Mouse (Mus musculus): ENCODE data around the gene Nle1. TPM values are rescaled to one million over a fixed set of nuclear protein-coding genes. Genes with fewer than 3 reads are reported as not detected.
A peak's percentile ranks its signal among the peaks of the same experiment; 100 is the strongest.
"Not testable (repeated sequence)": the region's sequence is repeated elsewhere in the genome, so short reads cannot be mapped to it uniquely, and the experiment has no call there.

Gene Nle1
- total RNA-seq (2021): 10 to 100 TPM; 12.6 to 12.7 TPM
- long read RNA-seq, experiment 1, transcript Nle1-201 (13 exons, 1,783 nt): major isoform, 6 of 13 reads
- long read RNA-seq, experiment 1, partial matches to known transcripts: 2 of 13 reads
- long read RNA-seq, experiment 1, other reads (novel, unspliced or antisense): 5 of 13 reads
- long read RNA-seq, experiment 2, transcript Nle1-201 (13 exons, 1,783 nt): major isoform, 5 of 16 reads
- long read RNA-seq, experiment 2, partial matches to known transcripts: 2 of 16 reads
- long read RNA-seq, experiment 2, other reads (novel, unspliced or antisense): 9 of 16 reads

DNA sequence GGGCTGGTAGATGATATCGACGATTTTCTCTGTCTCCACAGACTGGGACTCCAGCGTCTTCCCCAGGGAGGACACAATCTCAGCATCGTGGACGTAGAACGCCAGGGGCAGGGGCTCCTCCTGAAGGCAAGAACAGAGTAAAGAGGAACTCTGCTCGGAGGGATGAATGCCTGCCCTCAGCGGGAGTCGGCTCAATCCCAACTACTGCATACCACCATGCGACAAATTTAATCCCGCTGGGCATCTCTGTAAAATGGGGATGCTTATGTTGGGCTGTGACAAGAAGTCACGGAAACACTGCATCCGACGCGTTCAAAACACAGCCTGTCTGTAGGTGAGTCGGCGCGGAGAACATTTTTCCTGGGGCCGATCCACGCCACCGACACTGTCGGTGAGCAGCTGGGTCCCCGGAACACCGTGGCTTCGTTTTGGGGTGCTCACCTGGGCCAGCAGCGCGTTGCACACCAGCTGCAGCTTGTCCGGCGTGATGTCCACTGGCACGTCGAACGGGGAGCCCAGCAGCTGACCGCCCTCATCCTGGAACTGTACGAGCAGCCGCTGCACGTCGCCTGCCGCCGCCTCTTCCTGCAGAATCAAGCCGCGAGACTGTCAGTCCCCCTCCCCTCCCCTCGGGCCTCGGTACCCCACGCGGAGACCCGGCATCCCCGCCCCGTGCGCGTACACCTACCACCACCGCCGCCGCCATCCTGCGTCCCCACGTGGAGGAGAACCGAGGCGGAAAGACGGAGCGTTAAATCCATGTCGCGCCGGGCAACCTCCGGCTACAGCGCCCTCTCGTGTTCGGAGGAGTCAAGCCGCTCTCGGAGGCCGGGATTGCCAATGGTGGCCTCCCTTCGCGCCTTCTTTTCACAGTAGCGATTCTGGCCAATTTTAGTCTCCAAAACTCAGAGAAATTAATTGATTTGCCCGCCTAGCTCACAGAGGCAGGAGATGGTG is at the start of gene Nle1:
Gene Nle1, minus strand, starts transcription at position 761 of the 957 bp plus-strand sequence.
- intact Hi-C loops (cut with DNase I): no loop called here
- DNase-seq: peak; percentile 93 to 98

- intact Hi-C loops (cut with DNase I): no loop called here
- DNase-seq: no peak
These were observed 48.7 kb upstream of the Nle1 start for GRCm38 (mm10) chr11:82956925-82957324.

- intact Hi-C loops (cut with DNase I): no loop called here
- no peak for DNase-seq
These were observed 46.4 kb upstream of the Nle1 start for GRCm38 (mm10) chr11:82954631-82955030.

DNA sequence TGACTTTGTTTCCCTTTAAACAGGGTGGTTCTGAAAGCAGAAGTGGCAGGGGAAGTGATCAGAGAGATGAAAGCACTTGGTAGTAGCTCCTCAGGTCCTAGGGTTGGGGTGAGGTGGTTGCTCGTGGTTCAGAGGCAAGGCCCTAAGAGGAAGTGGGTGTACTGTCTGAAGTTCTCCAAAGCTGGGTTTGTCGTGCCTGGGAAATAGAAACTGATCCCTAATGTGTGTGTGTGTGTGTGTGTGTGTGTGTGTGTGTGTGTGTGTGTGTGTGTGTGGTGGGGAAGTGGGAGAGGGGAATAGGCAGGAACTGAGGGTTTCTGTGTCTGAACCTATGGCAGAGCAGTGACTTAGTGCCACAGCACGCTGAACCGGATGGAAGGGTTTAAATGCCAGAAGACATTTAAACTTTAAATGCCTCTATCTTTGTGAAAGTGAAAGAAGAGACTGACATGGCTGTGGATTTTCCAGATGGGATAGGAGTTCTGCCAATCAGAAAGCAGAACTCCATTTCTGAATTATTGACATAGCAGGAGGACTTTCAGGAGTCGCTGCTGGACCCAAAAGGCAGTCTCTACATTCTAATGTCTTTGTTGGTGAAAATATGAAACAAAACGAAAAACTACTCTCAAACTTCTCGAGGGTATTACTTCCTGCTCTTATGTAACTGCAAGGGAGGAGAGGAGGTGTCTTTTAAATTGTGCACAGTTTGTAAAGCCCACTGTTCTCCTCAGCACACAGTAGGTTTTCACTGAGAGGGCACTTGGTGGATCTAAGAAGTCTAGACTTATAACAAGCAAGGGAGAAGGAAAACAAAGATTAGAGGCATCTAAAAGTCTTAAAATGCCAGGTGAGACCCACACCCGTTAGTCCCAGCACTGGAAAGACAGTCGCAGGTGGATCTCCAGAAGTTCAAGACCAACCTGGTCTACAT is 44.7 kb upstream of the Nle1 start:
- DNase-seq: peak in 1 of 2 experiments; percentile 29

DNA sequence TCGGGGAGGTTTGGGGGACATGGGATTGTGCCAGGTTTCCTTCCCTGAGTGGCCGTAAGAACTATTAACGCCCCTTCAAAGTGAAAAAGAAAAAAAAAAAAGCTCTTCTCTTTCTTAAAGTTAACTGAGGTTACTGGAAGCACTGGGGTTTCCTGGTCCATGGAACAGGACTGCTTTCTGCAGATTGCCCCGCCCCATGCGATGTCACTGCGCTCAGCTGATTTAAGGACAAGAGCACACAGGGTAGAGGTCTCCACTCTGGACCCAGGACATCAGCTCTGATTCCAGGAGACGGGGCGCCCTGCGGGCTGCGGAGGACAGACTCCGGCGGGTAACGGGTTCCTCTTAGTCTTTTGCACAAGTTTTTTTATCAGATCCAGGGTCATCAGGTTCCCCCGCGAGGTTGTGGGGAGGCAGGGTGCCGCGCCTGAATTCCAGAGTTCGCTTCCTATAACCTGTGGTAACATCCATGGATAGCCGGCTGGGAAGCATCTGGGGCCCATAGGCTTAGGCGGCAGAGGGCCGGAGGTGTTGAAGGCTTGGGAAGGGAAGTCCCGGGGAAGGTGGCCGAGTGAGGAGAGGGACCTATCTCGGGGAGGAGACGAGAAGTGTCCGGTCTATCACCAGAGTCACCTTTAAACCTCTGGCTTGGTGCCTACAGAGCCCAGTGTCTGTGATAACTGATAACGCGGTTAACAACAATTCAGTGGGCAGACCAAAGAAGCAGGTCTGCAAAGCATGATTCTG is 43.8 kb upstream of the Nle1 start:
- intact Hi-C loops (cut with DNase I): no loop called here
- peak; percentile 77 to 82 for DNase-seq

More for the DNA sequence above, 44.7 kb upstream of the Nle1 start:
- intact Hi-C loops (cut with DNase I): no loop called here

DNA sequence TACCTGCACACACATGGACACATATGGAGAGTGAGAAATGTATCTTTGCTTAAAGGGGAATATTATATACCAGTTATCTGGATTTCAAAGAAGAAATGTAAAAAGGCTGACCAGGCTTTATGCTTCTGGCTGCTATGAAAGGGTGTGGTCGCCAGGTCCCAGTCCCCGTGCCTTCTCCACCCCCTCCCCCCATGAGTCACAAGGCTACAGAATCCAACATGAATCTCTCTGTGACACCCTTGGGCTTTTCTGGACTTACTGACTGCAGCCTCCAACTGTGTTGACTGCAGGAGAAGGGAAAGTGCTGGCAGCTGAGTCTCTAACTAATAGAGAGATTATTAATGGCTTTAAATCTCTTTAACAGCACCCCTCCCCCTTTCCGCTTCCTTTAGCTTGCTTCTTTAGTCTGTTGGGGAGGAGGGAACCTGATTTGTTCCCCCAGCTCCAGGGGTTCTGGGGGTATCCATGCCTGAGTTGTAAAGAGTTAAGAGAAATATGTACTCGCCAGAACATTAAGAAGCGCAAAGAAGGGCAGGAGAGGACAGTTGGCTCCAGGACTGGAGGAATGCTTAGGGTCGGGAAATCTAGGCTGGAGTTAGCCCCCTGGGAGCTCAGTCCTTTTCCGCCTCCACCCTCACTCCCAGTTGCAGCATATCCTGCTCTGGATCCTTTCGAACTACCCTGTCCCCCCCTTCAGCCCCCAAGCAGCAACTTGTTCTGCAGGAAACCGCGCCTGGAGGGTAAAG is 42.7 kb upstream of the Nle1 start, which contains the start of gene Slfn5:
Gene Slfn5, plus strand, starts transcription at position 614 of the 746 bp plus-strand sequence.
- intact Hi-C loops (cut with DNase I): no loop called here
- peak; percentile 67 to 70 for DNase-seq

GRCm38 (mm10) chr11:82949036-82949435 is 40.8 kb upstream of the Nle1 start:
- intact Hi-C loops (cut with DNase I): no loop called here
- peak in 1 of 2 experiments; percentile 18 for DNase-seq

DNA sequence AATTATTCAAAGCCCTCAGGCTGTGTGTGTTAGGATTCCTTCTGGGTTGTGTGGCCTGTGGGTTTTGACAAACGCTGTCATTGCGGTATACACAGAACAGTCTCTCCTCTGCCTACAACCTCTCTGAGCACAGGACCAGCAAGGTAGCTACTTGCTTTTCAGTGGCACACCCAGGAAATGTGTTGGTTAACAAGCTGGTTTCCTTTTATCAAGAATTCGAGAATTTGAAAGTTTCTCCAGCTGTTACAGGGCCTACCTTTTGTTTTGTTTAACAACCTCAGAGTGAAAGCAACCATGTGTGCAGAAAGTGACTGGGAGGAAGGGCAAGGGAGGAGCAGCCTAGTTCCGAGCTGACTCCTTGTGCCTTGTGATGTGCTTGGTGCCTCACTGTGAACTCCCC is 39.2 kb upstream of the Nle1 start:
- intact Hi-C loops (cut with DNase I): loop anchor here (2.0 kb wide), 1 partner anchor 15 kb away; no protein-coding TSS in a partner anchor
- DNase-seq: no peak

GRCm38 (mm10) chr11:82945636-82946035 is 37.4 kb upstream of the Nle1 start:
- intact Hi-C loops (cut with DNase I): loop anchor here (2.0 kb wide), 1 partner anchor 13 kb away; no protein-coding TSS in a partner anchor

GRCm38 (mm10) chr11:82943336-82943735 is 35.1 kb upstream of the Nle1 start:
- intact Hi-C loops (cut with DNase I): no loop called here
- no peak for DNase-seq

More at GRCm38 (mm10) chr11:82945636-82946035, 37.4 kb upstream of the Nle1 start:
- no peak for DNase-seq

- intact Hi-C loops (cut with DNase I): loop anchor here (2.0 kb wide), 1 partner anchor 14 kb away; no protein-coding TSS in a partner anchor
These were observed 25.0 kb upstream of the Nle1 start for GRCm38 (mm10) chr11:82933186-82933585.

GRCm38 (mm10) chr11:82931671-82932450 is 23.6 kb upstream of the Nle1 start:
- peak in 1 of 2 experiments; percentile 40 for DNase-seq
- intact Hi-C loops (cut with DNase I): loop anchor here (2.0 kb wide), 1 partner anchor 15 kb away; no protein-coding TSS in a partner anchor

More at GRCm38 (mm10) chr11:82933186-82933585, 25.0 kb upstream of the Nle1 start:
- no peak for DNase-seq

DNA sequence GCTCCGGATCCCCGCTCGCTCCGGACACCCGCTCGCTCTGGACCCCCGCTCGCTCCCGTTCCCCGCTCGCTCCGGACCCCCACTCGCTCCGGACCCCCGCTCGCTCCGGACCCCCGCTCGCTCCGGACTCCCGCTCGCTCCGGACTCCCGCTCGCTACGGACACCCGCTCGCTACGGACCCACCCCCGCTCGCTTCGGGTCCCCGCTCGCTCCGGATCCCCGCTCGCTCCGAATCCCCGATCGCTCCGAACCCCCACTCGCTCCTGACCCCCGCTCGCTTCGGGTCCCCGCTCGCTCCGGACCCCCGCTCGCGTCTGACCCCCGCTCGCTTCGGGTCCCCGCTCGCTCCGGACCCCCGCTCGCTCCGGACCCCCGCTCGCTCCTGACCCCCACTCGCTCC is 22.9 kb upstream of the Nle1 start:
- DNase-seq; intact Hi-C loops (cut with DNase I): not testable (repeated sequence)

DNA sequence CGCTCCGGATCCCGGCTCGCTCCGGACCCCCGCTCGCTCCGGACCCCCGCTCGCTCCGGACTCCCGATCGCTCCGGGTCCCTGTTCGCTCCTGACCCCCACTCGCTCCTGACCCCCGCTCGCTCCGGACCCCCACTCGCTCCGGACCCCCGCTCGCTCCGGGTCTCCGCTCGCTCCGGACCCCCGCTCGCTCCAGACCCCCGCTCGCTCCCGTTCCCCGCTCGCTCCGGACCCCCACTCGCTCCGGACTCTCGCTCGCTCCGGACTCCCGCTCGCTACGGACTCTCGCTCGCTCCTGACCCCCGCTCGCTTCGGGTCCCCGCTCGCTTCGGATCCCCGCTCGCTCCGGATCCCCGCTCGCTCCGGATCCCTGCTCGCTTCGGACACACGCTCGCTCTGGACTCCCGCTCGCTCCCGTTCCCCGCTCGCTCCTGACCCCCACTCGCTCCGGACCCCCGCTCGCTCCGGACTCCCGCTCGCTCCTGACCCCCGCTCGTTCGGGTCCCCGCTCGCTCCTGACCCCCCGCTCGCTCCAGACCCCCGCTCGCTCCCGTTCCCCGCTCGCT is 22.3 kb upstream of the Nle1 start:
- DNase-seq: peak in 1 of 2 experiments; percentile 41
- intact Hi-C loops (cut with DNase I): not testable (repeated sequence)

DNA sequence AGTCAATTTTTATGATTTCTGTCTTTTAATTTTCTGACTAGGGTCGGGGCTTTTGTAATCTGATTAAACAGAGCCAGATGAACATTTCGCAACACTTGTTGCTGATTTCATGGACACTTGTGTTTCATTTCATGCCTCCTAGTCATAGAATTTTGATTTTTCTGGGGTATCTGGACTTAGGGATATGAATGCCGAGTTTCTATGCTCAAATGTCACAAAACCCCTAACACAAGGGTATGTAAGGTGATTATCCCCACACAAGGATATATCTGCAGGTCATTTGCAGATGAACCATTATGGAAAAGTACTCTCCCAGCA is 21.4 kb upstream of the Nle1 start:
- DNase-seq: no peak
- intact Hi-C loops (cut with DNase I): no loop called here

DNA sequence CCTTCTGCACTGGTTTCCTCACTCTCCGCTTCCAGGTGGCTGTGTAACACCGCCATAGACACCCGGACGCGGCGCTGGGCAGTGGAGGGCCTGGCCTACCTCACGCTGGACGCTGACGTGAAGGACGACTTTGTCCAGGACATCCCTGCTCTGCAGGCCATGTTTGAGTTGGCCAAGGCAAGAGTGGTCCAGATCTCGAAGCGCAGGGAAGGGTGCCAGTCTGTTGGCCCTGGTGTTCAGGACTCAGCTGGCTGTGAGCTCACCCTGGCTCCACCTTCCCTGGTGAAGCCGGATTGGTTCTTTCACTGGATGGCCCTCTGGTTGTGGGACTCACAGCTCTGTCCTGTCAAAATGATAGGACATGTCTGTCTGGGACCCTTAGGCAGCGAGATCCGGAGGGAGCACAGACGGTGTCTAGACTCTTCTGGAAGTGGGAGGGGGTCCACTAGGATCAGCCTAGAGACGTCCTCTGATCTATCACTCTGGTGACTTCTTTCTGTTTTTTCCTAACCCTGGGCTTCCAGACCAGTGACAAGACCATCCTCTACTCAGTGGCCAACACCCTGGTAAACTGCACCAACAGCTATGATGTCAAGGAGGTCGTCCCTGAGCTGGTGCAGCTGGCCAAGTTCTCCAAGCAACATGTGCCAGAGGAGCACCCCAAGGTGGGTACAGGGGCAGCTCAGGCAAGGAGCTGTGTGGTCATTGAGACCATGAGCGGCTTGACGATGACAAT is 20.9 kb upstream of the Nle1 start:
- peak in 1 of 2 experiments; percentile 14 for DNase-seq
- intact Hi-C loops (cut with DNase I): no loop called here

DNA sequence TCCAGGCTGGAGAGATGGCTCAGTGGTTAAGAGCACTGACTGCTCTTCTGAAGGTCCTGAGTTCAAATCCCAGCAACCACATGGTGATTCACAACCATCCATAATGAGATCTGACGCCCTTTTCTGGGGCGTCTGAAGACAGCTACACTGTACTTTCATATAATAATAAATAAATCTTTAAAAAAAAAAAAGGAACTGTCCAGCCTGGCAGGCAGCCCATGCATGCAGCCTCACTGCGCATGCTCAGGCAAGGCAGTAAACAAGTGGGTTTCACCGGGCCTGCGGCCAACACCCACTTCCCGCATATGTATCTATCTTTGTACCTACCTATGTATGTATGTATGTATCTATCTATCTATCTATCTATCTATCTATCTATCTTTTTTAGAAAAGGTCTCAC is 15.7 kb upstream of the Nle1 start:
- DNase-seq; intact Hi-C loops (cut with DNase I): not testable (repeated sequence)
